Mouse (Mus musculus) c-Kit-positive CD71-negative TER-119-negative erythroid progenitor cells, embryonic 14.5 days (primary cell): ENCODE results near the gene 4930426L09Rik.

ENCODE experiments used
- DNase-seq: peaks from one replicate; pipeline ENCODE4 v3.0.0-alpha.2; 2013; ENCODE audit warnings: low read depth

4930426L09Rik gene

DNA sequence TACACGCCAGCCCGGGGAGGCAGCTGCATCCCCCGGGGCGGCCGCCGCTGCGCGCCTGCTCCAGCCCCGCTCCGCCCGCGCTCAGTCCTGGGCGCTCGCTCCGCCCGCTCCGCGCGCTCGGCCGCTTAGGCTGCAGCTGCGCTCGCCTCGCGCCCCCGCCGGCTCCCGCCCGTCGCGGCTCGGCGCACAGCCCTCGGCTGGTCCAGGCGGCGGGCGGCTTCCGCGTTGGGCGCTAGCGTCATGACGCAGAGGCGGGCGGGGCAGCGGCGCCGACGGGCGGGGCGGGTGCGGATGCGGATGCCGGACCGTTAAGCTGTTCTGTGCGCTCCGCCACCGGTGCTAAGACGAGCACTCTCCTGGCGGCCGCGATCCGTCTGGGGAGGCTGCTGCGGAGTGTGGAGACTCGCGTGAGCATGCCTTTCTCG lies at the start of gene 4930426L09Rik, which contains the start of gene Pip4k2a:
Gene 4930426L09Rik (plus strand): TSS at position 290 of the 425 bp plus-strand sequence.
Gene Pip4k2a (minus strand): TSS at position 73 of the 425 bp plus-strand sequence.
- DNase-seq, result peak; percentile 82

GRCm38 (mm10) chr2:18948741-18949140 lies 49.4 kb upstream of the 4930426L09Rik start:
- DNase-seq, result no peak

DNA sequence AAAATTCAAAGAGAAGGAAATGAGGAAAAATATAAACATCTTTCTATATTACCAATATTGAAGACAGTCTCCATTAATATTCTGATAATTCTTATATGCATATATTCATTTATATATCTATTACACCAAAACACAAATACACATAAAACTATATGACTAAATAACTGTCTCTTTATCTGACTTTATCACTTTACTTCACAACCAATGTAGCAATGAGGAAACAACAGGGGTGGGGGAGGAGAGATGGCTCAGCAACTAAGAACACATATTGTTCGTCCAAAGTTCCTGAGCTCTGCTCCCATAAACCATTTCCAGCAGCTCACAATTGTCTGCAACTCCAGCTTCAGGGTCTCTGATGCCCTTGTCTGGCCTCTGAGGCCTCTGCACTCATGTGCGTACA lies 47.4 kb upstream of the 4930426L09Rik start:
- no peak for DNase-seq

- peak; percentile 74 for DNase-seq
Measured at GRCm38 (mm10) chr2:18952102-18952673, 46.0 kb upstream of the 4930426L09Rik start.

DNA sequence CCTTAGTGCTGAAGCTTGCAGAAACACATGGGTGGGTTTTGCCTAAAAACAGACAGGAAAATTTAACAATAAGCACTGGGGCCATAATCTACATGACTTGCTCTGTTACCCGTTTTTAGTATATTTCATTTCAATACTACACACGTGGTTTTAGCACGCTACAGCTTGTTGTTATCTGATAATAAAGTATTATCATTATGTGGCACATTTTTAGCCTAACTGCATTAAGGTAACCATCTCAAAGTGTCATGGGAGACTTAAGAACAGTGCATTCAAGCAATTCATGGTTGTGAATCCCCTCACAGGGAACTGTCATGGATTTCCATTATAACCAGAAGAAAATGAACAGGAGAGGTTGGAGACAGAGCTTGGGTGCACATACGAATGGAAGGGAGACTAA lies 43.7 kb upstream of the 4930426L09Rik start:
- no peak for DNase-seq

DNA sequence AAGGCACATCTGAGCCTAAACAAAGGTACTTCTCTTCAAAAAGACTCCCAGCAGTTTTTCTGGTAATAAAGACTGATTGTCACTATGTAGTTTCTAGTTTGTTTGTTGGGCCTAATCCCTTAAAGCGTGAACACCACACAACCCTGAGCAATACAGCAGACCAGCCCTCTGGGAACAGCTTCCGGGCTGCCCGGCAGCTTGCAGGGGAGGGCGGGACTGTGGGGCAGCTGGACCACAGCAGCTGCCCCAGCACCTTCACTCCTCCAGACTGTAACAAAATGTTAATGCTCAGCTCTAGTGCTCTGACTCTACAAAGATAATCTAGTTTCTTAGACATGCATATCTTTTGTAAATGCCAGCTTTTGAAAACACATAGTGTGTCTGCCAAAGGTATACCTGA lies 43.1 kb upstream of the 4930426L09Rik start:
- no peak for DNase-seq

GRCm38 (mm10) chr2:18955671-18956070 lies 42.5 kb upstream of the 4930426L09Rik start:
- no peak for DNase-seq

DNA sequence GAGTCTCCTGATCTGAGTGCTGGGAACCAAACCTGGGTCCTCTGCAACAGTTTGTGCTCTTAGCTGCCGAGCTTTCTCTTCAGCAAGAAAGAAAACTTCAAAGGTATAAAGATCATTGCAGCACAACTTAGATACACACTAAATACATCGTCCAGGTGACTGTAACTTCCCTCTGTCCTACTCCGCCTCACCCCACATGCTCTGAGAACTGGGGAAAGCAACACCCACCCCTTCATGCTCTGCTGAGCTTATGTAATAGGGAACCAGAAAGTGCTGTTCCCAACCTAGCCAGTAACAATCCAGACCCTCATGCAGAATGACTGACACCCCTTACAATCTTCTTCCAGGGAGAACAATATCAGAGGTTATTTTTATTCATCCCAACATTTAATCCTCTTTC lies 41.7 kb upstream of the 4930426L09Rik start:
- no peak for DNase-seq

GRCm38 (mm10) chr2:18956945-18957344 lies 41.2 kb upstream of the 4930426L09Rik start:
- no peak for DNase-seq

DNA sequence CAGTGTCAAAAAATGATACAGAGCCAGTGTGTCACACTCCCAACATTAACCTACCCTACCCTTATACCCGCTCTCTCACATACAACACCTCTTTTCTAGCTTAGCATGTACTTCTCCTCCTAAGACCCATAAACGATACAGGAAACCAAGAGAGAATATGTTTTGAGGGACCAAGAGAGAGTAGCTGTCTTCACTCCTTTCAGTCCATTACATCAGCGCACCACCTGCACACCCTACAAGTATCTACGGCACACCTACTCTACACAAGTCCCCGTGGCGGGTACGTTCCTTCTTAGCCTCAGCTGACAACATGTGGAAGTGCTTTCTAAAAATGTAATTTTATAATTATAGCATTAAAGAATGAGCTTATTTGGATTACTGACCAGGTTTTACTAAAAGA lies 40.7 kb upstream of the 4930426L09Rik start:
- no peak for DNase-seq

DNA sequence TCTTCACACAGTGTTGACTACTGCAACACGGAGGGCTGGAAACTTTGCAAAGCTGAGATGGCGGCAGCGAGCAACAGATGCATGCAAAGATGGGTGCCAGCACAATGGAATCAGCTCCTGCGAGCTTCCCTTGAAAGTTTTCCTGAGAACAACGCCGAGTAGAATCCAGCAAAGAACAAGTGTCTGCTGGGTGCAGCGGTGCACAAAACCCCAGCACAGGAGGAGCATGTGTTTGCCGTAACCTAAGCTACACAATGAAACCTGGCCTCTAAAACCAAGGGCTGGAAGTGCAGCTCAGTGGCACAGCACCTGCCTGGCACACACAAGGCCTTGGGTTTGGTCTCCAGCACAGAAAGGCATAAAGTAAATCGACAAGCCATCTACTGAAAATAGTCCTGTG lies 40.1 kb upstream of the 4930426L09Rik start:
- DNase-seq, result no peak

DNA sequence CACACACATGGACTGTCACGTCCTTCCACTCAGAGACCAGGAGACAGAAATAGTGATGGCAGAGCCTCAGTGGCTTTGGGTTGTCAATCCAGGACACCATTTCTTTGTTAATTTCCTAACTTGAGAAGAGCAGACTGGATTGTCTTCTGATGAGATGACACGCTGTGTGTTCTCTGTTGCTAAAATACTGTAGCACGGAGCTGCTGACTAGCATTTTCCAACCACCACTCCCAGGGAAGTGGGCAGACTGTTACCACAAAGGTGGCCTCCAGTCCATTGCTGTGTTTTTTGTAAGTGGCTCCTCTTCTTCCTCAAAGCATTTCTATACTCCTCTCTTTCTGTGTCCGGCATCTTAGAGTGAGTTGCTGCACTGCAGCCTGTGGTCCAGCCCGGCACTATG lies 39.6 kb upstream of the 4930426L09Rik start:
- no peak for DNase-seq

- no peak for DNase-seq
Measured at GRCm38 (mm10) chr2:18959008-18959407, 39.1 kb upstream of the 4930426L09Rik start.

GRCm38 (mm10) chr2:18959558-18959957 lies 38.6 kb upstream of the 4930426L09Rik start:
- DNase-seq, result no peak

DNA sequence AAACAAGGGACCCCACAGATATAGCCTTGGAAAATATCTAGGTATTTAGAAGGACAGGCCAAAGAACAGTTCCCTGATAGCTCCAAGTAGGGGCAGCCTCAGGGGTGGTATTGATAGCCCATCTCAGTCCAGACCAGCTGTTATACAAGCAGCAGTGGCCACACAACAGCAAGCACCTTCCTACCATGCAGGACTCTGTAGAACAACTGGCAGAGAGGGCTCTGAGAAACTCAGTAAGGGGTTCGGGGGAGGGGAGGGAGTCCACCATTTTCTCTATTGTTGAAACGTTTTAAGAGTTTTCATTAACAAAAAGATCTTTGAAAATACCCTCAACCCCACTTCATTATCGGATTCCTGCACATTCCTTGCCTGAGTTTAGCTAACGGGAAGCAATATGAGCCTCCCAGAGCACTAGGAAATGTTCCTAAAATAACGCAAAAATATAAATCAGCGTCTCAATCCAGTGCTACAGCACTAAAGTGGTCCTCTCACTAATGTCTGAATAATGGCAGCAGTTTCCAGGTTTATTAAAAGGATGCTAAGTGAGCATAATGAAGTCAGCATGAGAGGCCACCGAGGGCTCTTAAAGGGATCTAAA lies 37.7 kb upstream of the 4930426L09Rik start:
- no peak for DNase-seq

GRCm38 (mm10) chr2:18962502-18962901 lies 35.6 kb upstream of the 4930426L09Rik start:
- no peak for DNase-seq

GRCm38 (mm10) chr2:18963286-18964040 lies 34.7 kb upstream of the 4930426L09Rik start:
- DNase-seq, result no peak

DNA sequence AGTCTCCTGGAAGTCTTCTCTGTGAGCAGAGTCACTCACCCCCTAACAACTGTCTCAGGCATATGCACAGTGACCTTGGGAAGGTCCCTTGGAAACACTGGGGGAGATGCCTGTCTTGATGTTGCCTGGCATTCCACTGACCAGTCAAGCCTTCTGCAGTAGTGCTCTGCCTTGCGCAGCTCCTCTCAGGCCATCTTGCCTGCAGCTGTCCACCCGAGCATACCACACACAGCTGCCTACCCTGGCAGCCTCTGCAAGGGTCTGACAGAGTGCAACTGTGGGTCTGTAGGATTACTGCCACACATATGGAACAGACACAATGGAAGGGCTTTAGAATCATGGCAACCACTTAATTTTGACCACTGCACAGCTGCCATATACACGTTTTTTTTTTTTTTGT lies 33.0 kb upstream of the 4930426L09Rik start:
- no peak for DNase-seq

DNA sequence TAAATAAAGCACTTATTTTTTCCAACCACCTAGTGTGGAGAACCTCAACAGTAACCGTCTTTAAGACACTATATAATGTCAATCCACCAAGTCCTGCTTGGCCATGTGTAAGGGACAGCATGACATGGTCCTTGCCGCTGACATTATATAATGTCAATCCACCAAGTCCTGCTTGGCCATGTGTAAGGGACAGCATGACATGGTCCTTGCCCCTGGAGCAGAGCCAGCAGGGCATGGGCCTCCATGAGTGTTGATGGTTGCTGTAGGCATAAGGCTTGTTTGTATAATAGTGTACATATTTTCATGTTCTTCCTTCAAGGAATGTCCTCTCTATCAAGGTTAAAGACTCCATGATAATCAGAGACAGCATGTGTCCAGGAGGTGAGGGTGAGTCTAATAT lies 32.2 kb upstream of the 4930426L09Rik start:
- no peak for DNase-seq

DNA sequence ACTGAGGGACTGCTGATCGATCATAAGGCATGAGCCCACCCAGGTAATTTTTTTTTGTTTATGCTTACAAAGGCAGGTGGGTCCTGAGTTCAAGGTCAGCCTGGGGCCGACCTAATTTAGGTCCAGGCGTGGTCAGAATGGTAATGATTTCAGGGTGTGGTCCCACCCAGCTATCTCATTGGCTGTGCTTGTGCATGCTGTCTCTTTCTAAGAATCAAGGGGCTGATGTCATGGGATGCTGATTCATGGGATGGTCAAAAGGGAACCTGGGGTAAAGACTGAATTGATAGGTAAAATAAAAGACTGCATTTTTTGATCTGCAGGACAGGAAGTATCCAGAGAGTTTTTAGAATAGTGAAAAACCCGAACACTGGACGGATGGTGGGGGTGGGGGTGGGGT lies 31.6 kb upstream of the 4930426L09Rik start:
- DNase-seq, result no peak

DNA sequence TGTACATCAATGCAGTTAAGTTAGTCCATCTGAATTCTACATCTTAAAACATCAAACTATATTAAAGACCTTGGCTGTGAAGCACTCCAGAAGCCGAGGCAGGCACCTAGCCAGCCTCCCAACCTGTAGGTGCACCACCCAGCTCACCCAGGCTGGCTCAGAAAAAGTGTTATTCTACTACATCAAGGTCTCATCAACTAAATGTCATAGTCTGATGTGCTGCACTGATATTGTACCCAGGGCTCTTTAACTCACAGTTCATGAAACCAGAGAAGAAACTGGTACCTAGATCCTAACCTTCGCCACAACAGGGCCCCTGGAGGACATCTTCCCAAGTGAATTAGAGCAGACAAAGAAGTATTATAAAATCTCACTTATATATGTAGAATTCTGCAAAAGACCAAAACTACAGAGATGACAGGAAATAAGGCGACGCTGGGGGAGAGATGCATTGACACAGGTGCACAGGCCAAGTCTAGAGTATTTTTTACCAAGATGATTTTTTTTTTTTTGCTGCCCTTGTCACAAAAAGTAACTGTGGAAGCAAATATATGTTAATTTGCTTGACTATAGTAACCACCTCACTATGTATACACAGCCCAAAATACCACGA lies 30.6 kb upstream of the 4930426L09Rik start:
- no peak for DNase-seq

- no peak for DNase-seq
Measured at GRCm38 (mm10) chr2:18969066-18969681, 29.0 kb upstream of the 4930426L09Rik start.
